Mouse (Mus musculus) cortical plate, adult 2 months (tissue): ENCODE results near the gene Patj. TPM values are rescaled to one million over a fixed set of nuclear protein-coding genes. Genes with fewer than 3 reads are reported as not detected.

Experiments
- H3K27ac ChIP-seq: fragments of 200-500 bp; 2 replicates; pipeline ENCODE4 v1.5.1; 2012; ENCODE audit warnings: low read length, control low read depth, inconsistent platforms; ENCODE audit not compliant: insufficient read depth
- H3K4me1 ChIP-seq: fragments of 200-500 bp; 2 replicates; pipeline ENCODE4 v1.6.1; 2011; ENCODE audit warnings: low read length; ENCODE audit not compliant: control insufficient read depth, insufficient read depth
- H3K4me3 ChIP-seq: fragments of 200-500 bp; 2 replicates; pipeline ENCODE4 v1.5.1; 2011; ENCODE audit warnings: mild to moderate bottlenecking, low read length, control low read depth; ENCODE audit not compliant: insufficient read depth
- CTCF ChIP-seq: fragments of 200-500 bp; IDR thresholded peaks from 2 replicates; pipeline ENCODE4 v1.5.1; 2011; ENCODE audit warnings: mild to moderate bottlenecking, control low read depth, low read length; ENCODE audit not compliant: insufficient read depth; ENCODE audit errors: extremely low read depth
- POLR2A ChIP-seq: fragments of 200-500 bp; IDR thresholded peaks from 2 replicates; pipeline ENCODE4 v1.6.1; 2011; ENCODE audit warnings: mild to moderate bottlenecking, low read length, control low read depth; ENCODE audit not compliant: insufficient read depth; ENCODE audit errors: extremely low read depth
- polyA plus RNA-seq: library from polyadenylated mRNA; depleted of rRNA; stranded (reverse); fragments of >200 nt; gene quantifications from 2 replicates; pipeline ENCODE4 v1.2.3, GENCODE M21; 2012

Gene Patj
- polyA plus RNA-seq, 1 experiment = 6.0 TPM

- no peak overlapping the region for H3K4me3 ChIP-seq
- no peak for TF ChIP-seq CTCF
- TF ChIP-seq POLR2A = no peak
Measured at GRCm38 (mm10) chr4:98461804-98462341, 66.3 kb downstream of the Patj start.

GRCm38 (mm10) chr4:98465476-98465875 lies 69.9 kb downstream of the Patj start:
- H3K4me3 ChIP-seq = no peak overlapping the region
- H3K27ac ChIP-seq = no peak overlapping the region
- TF ChIP-seq POLR2A (no peak), CTCF (no peak)
- H3K4me1 ChIP-seq = no peaks in the 10 kb centered on the region

More at GRCm38 (mm10) chr4:98461804-98462341, 66.3 kb downstream of the Patj start:
- H3K4me1 ChIP-seq = no peaks in the 10 kb centered on the region
- no peak overlapping the region for H3K27ac ChIP-seq

- H3K27ac ChIP-seq = no peak overlapping the region
- TF ChIP-seq POLR2A (no peak), CTCF (no peak)
- H3K4me3 ChIP-seq = no peak overlapping the region
- H3K4me1 ChIP-seq = no peaks in the 10 kb centered on the region
Measured at GRCm38 (mm10) chr4:98465886-98466285, 70.3 kb downstream of the Patj start.

- H3K4me3 ChIP-seq = no peak overlapping the region
- H3K27ac ChIP-seq = no peak overlapping the region
- TF ChIP-seq CTCF (no peak), POLR2A (no peak)
- H3K4me1 ChIP-seq = no peaks in the 10 kb centered on the region
Measured at GRCm38 (mm10) chr4:98471376-98471775, 75.8 kb downstream of the Patj start.

GRCm38 (mm10) chr4:98473491-98473890 lies 77.9 kb downstream of the Patj start:
- H3K4me1 ChIP-seq = no peaks in the 10 kb centered on the region
- no peak overlapping the region for H3K27ac ChIP-seq
- TF ChIP-seq CTCF (no peak), POLR2A (no peak)
- no peak overlapping the region for H3K4me3 ChIP-seq

GRCm38 (mm10) chr4:98478005-98478404 lies 82.4 kb downstream of the Patj start:
- TF ChIP-seq POLR2A (no peak), CTCF (no peak)
- no peaks in the 10 kb centered on the region for H3K4me1 ChIP-seq
- no peak overlapping the region for H3K27ac ChIP-seq
- no peak overlapping the region for H3K4me3 ChIP-seq

- Histone ChIP-seq H3K4me3 (no peak overlapping the region), H3K4me1 (no peaks in the 10 kb centered on the region), H3K27ac (no peak overlapping the region)
- TF ChIP-seq CTCF (no peak), POLR2A (no peak)
Measured at GRCm38 (mm10) chr4:98486475-98486874, 90.9 kb downstream of the Patj start.

GRCm38 (mm10) chr4:98486901-98487300 lies 91.3 kb downstream of the Patj start:
- no peak for TF ChIP-seq CTCF
- Histone ChIP-seq H3K4me3 (no peak overlapping the region), H3K4me1 (no peaks in the 10 kb centered on the region), H3K27ac (no peak overlapping the region)

GRCm38 (mm10) chr4:98489386-98489785 lies 93.8 kb downstream of the Patj start:
- Histone ChIP-seq H3K4me1 (no peaks in the 10 kb centered on the region), H3K27ac (no peak overlapping the region), H3K4me3 (no peak overlapping the region)
- peak; percentile 14; the same call in 1 of the 2 replicates for TF ChIP-seq CTCF
- no peak for TF ChIP-seq POLR2A

GRCm38 (mm10) chr4:98498341-98498740 lies 102.8 kb downstream of the Patj start:
- Histone ChIP-seq H3K4me3 (no peak overlapping the region), H3K4me1 (no peaks in the 10 kb centered on the region), H3K27ac (no peak overlapping the region)
- no peak for TF ChIP-seq CTCF
- no peak for TF ChIP-seq POLR2A
